Mouse (Mus musculus): ENCODE data around the gene Ppp1r3e. TPM values are rescaled to one million over a fixed set of nuclear protein-coding genes. Genes with fewer than 3 reads are reported as not detected.

Ppp1r3e gene
- polyA plus RNA-seq, 1 experiment from 2014 or later = 1.3 TPM

DNA sequence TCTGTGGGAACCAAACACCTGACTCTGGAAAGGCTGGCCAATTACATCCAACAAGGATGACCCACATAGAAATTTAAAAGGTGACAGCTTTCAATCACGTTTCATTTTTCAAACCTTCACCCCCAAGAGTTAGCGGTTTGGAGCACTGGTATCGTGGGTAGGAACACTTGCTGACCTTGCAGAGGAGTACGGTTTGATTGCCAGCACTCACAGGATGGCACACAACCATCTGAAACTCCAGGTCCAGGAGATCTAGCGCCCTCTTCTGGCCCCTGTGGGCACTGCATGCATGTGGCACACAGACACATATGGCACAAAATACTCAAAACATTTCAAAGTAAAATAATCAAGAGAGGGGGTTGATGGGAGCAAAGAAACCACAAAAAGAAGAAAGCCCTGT is 10.4 kb downstream of the Ppp1r3e start:
- peak; percentile 40 for DNase-seq (ENCODE audit: low spot score)
- WGBS = 55% methylated on average over 5 of the region's 5 CpGs

DNA sequence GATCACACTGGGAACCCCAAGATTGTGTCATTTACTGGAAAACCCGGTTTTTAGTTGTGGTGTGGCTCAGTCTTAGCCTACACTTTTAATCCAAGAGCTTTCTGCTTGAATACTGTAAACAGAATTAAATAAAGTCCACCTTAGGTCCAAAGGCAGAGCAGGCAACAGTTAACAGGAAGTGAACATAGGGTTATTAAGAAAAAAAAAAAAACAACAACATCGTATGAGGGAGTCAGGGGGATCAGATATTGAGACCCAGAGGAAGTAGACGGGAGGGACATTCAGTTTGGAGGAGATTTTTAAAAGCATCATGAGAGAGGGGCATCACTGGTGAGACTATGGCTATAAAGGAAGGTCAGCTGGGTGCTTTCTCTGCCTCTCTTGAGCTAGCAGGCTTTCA is 11.1 kb downstream of the Ppp1r3e start:
- H3K36me3 ChIP-seq (ENCODE audit: control insufficient read depth, insufficient read depth, low read length) = no peaks in the 10 kb centered on the region
- WGBS = 66% methylated on average over 3 of the region's 3 CpGs
- no peaks in the 10 kb centered on the region for H3K27me3 ChIP-seq (ENCODE audit: control insufficient read depth, insufficient read depth, low read length)

More for the DNA sequence above, 10.4 kb downstream of the Ppp1r3e start:
- H3K9me3 ChIP-seq (ENCODE audit: control insufficient read depth, low read length) = no peaks in the 10 kb centered on the region
- no peak overlapping the region for H3K4me2 ChIP-seq (replicated peaks; ENCODE audit: low read depth, low read length)
- no peaks in the 10 kb centered on the region for H3K4me1 ChIP-seq (replicated peaks; ENCODE audit: control insufficient read depth, insufficient read depth, low read length)
- H3K27ac ChIP-seq (ENCODE audit: low read depth, low read length) = no peak overlapping the region
- no peak overlapping the region for H3K9ac ChIP-seq (ENCODE audit: low read depth, low read length)
- H3K27me3 ChIP-seq (ENCODE audit: control insufficient read depth, insufficient read depth, low read length) = no peaks in the 10 kb centered on the region
- H3K36me3 ChIP-seq (ENCODE audit: control insufficient read depth, insufficient read depth, low read length) = no peaks in the 10 kb centered on the region
- no peak for ATAC-seq (ENCODE audit: low FRiP score)
- no peak overlapping the region for H3K4me3 ChIP-seq (ENCODE audit: low read depth, low read length)

DNA sequence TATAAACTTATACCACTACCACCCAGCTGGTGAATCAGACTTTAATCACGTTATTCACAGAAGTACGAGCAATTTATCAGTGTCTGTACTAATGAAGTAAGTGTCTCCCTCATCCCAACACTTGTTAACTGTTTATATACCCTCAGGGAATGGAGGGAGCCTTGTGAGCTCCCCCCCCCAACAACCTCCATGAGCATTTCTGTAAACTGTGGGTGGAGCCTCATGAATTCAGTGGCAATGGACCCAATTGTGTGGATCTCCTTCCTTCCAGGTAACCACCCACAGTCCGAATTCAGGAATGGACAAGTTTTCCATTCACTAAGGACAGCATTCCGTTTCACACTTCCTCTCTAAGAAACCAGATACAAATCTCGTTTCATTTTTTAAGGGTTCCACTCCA is 11.7 kb downstream of the Ppp1r3e start:
- no peak for ATAC-seq (ENCODE audit: low FRiP score)
- WGBS = 86% methylated on average over 5 of the region's 5 CpGs
- no peak for DNase-seq (ENCODE audit: low spot score)

More for the DNA sequence above, 11.1 kb downstream of the Ppp1r3e start:
- Histone ChIP-seq H3K4me1 (replicated peaks; ENCODE audit: control insufficient read depth, insufficient read depth, low read length) (no peaks in the 10 kb centered on the region), H3K9me3 (ENCODE audit: control insufficient read depth, low read length) (no peaks in the 10 kb centered on the region), H3K9ac (ENCODE audit: low read depth, low read length) (no peak overlapping the region), H3K4me3 (ENCODE audit: low read depth, low read length) (no peak overlapping the region), H3K4me2 (replicated peaks; ENCODE audit: low read depth, low read length) (no peak overlapping the region), H3K27ac (ENCODE audit: low read depth, low read length) (no peak overlapping the region)
- DNase-seq (ENCODE audit: low spot score) = no peak
- ATAC-seq (ENCODE audit: low FRiP score) = no peak

DNA sequence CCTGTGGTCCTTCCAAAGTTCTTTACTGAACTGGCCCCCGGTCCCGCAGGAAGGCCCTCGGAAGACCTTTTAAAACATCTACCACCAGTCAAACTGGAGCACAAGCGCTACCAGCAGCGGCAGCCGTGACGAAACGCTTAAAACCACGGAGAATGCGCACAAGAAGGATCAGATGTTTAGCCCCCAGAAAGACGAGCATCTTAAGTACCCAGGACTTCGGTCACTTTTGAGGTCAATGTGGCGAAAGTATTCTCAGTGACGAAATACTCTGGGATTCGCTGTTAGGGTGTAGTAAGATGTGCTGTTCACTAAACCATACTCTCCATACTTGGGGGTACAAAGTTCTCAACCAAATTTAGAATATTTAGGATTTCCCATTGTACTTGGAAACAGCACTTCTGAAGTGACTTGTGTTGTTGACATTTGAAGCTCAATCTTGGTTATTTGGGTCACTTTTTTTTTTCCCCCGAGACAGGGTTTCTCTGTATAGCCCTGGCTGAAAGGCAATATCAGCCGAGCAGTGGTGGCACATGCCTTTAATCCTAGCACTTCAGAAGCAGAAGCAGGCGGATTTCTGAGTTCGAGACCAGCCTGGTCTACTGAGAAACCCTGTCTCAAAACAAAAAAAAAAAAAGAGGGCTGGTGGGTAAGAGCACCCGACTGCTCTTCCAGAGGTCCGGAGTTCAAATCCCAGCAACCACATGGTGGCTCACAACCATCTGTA is 12.9 kb downstream of the Ppp1r3e start:
- H3K4me2 ChIP-seq (replicated peaks; ENCODE audit: low read depth, low read length) = peak overlapping the region; percentile 66
- 17% methylated on average over 21 of the region's 21 CpGs for WGBS
- peak overlapping the region; percentile 11; the same call in 1 of the 2 replicates for H3K27ac ChIP-seq (ENCODE audit: low read depth, low read length)
- no peaks in the 10 kb centered on the region for H3K27me3 ChIP-seq (ENCODE audit: control insufficient read depth, insufficient read depth, low read length)
- no peaks in the 10 kb centered on the region for H3K9me3 ChIP-seq (ENCODE audit: control insufficient read depth, low read length)
- peak overlapping the region; percentile 86 for H3K9ac ChIP-seq (ENCODE audit: low read depth, low read length)
- H3K4me1 ChIP-seq (replicated peaks; ENCODE audit: control insufficient read depth, insufficient read depth, low read length) = no peaks in the 10 kb centered on the region
- DNase-seq (ENCODE audit: low spot score) (no peak), ATAC-seq (ENCODE audit: low FRiP score) (peak; percentile 13; the same call in 1 of the 2 replicates)
- H3K4me3 ChIP-seq (ENCODE audit: low read depth, low read length) = peak overlapping the region; percentile 88
- no peaks in the 10 kb centered on the region for H3K36me3 ChIP-seq (ENCODE audit: control insufficient read depth, insufficient read depth, low read length)

More for the DNA sequence above, 11.7 kb downstream of the Ppp1r3e start:
- Histone ChIP-seq H3K9me3 (ENCODE audit: control insufficient read depth, low read length) (no peaks in the 10 kb centered on the region), H3K4me2 (replicated peaks; ENCODE audit: low read depth, low read length) (no peak overlapping the region), H3K9ac (ENCODE audit: low read depth, low read length) (no peak overlapping the region), H3K4me3 (ENCODE audit: low read depth, low read length) (no peak overlapping the region), H3K27ac (ENCODE audit: low read depth, low read length) (no peak overlapping the region), H3K4me1 (replicated peaks; ENCODE audit: control insufficient read depth, insufficient read depth, low read length) (no peaks in the 10 kb centered on the region), H3K27me3 (ENCODE audit: control insufficient read depth, insufficient read depth, low read length) (no peaks in the 10 kb centered on the region), H3K36me3 (ENCODE audit: control insufficient read depth, insufficient read depth, low read length) (no peaks in the 10 kb centered on the region)

DNA sequence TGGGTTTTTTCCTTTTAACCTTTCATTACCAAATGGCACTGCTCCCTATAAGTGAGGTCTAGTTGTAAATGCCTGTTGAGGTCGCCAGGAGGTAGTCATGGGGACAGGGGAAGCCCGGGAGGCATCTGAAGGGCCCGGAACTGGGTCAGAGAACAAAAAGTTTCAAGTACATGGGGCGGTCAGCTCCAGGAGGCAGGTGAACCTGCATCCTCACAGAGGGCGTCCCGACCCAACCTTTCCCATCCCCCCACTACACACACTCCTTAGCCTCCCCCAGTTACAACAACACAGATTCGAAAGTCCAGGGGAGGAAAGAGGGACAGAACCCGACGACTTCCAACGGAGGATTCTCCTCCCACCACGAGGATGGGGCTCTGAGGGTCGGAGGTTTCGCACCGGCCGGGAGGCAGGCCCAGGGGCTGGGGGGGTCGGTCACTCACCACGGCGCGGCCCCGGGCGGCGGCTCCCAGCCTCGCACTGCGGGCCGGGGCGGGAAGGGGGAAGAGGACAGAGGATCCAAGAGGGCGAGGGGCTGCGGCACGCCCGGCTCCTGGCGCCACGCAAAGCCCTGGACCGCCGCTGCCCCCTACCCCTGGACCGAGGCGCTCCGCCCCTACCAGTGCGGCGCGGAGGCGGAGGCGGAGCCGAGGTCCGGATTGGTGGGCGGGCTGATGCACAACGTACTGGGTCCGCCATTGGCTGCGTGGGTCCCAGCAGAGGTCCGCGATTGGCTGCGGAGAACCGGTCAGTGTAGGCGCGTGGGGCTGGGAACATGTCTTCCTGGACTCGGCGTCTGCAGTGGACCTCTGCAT is 13.6 kb downstream of the Ppp1r3e start:
- peak overlapping the region; percentile 66 for H3K4me2 ChIP-seq (replicated peaks; ENCODE audit: low read depth, low read length)
- no peaks in the 10 kb centered on the region for H3K9me3 ChIP-seq (ENCODE audit: control insufficient read depth, low read length)
- DNase-seq (ENCODE audit: low spot score) = peak; percentile 94
- H3K4me1 ChIP-seq (replicated peaks; ENCODE audit: control insufficient read depth, insufficient read depth, low read length) = no peaks in the 10 kb centered on the region
- 0% methylated on average over 49 of the region's 56 CpGs for WGBS
- H3K27ac ChIP-seq (ENCODE audit: low read depth, low read length) = peak overlapping the region; percentile 64
- H3K27me3 ChIP-seq (ENCODE audit: control insufficient read depth, insufficient read depth, low read length) = no peaks in the 10 kb centered on the region
- H3K36me3 ChIP-seq (ENCODE audit: control insufficient read depth, insufficient read depth, low read length) = no peaks in the 10 kb centered on the region
- peak; percentile 99 for ATAC-seq (ENCODE audit: low FRiP score)
- H3K9ac ChIP-seq (ENCODE audit: low read depth, low read length) = peak overlapping the region; percentile 86
- peak overlapping the region; percentile 88 for H3K4me3 ChIP-seq (ENCODE audit: low read depth, low read length)

DNA sequence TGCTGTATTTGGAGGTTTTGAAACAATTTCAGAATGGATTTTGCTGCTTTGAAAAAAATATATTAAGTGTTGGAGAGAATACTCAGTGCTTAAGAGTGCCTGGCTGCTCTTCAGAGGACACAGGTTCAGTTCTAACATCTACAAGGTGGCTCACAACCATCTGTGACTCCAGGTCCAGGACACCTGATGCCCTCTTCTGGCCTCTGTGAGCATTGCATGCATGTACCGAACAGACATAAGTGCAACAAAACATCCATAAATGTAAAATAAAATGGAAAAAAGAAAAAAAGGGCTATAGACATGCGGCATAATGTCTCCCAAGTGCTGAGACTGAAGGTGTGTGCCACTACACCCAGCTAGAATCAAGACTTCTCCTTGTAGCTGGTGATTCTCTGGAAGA is 16.8 kb downstream of the Ppp1r3e start:
- no peak overlapping the region for H3K4me2 ChIP-seq (replicated peaks; ENCODE audit: low read depth, low read length)
- H3K27me3 ChIP-seq (ENCODE audit: control insufficient read depth, insufficient read depth, low read length) = no peaks in the 10 kb centered on the region
- WGBS = 49% methylated on average over 2 of the region's 2 CpGs
- DNase-seq (ENCODE audit: low spot score) = peak; percentile 67
- H3K4me3 ChIP-seq (ENCODE audit: low read depth, low read length) = no peak overlapping the region
- no peaks in the 10 kb centered on the region for H3K9me3 ChIP-seq (ENCODE audit: control insufficient read depth, low read length)
- H3K4me1 ChIP-seq (replicated peaks; ENCODE audit: control insufficient read depth, insufficient read depth, low read length) = no peaks in the 10 kb centered on the region
- no peaks in the 10 kb centered on the region for H3K36me3 ChIP-seq (ENCODE audit: control insufficient read depth, insufficient read depth, low read length)
- no peak overlapping the region for H3K9ac ChIP-seq (ENCODE audit: low read depth, low read length)
- H3K27ac ChIP-seq (ENCODE audit: low read depth, low read length) = no peak overlapping the region
- no peak for ATAC-seq (ENCODE audit: low FRiP score)

DNA sequence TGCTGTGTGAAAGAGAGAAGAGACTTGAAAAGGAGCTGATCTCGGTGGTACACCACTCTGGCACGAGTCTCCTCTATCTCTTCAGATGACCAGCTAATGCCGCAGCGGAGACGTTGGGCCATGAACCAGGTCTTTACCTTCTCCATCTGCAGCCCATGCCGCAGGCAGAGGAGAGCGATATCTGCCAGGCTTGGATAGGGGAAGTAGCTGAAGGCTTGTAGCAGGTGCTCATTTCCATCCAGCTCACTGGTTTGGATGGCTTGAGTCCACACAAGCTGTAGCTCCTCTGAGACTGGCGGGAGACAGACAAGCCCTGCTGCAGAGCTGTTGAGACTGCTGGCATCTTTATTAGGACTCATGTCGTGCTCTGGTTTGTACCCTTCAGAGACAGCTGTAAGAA is 19.5 kb downstream of the Ppp1r3e start:
- H3K27ac ChIP-seq (ENCODE audit: low read depth, low read length) = no peak overlapping the region

DNA sequence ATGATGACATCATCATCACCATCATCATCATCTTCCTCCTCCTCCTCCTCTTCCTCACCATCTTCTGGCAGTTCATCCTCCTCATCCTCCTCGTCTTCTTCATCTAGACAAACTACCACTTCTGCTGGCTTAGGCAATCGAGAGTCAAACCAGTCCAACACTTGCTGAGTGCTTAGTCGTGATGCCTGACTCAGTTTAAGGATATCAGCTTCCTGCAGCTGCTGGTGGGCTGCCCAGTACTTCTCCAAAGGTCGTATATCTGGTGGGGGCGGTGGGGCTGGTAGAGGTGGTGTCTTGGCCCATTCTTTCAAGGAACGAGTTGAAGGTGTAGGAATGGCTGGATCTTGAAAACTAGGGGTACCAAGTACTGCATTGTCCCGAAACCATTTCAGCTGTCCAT is 20.6 kb downstream of the Ppp1r3e start:
- ATAC-seq (ENCODE audit: low FRiP score) = no peak
- no peak overlapping the region for H3K27ac ChIP-seq (ENCODE audit: low read depth, low read length)
- no peak overlapping the region for H3K4me2 ChIP-seq (replicated peaks; ENCODE audit: low read depth, low read length)
- no peaks in the 10 kb centered on the region for H3K36me3 ChIP-seq (ENCODE audit: control insufficient read depth, insufficient read depth, low read length)
- no peak overlapping the region for H3K9ac ChIP-seq (ENCODE audit: low read depth, low read length)
- DNase-seq (ENCODE audit: low spot score) = no peak
- H3K27me3 ChIP-seq (ENCODE audit: control insufficient read depth, insufficient read depth, low read length) = no peaks in the 10 kb centered on the region
- H3K4me1 ChIP-seq (replicated peaks; ENCODE audit: control insufficient read depth, insufficient read depth, low read length) = no peaks in the 10 kb centered on the region
- H3K9me3 ChIP-seq (ENCODE audit: control insufficient read depth, low read length) = no peaks in the 10 kb centered on the region
- 89% methylated on average over 7 of the region's 7 CpGs for WGBS
- no peak overlapping the region for H3K4me3 ChIP-seq (ENCODE audit: low read depth, low read length)

More for the DNA sequence above, 19.5 kb downstream of the Ppp1r3e start:
- Histone ChIP-seq H3K9me3 (ENCODE audit: control insufficient read depth, low read length) (no peaks in the 10 kb centered on the region), H3K9ac (ENCODE audit: low read depth, low read length) (no peak overlapping the region), H3K36me3 (ENCODE audit: control insufficient read depth, insufficient read depth, low read length) (no peaks in the 10 kb centered on the region), H3K4me2 (replicated peaks; ENCODE audit: low read depth, low read length) (no peak overlapping the region), H3K4me3 (ENCODE audit: low read depth, low read length) (no peak overlapping the region), H3K27me3 (ENCODE audit: control insufficient read depth, insufficient read depth, low read length) (no peaks in the 10 kb centered on the region), H3K4me1 (replicated peaks; ENCODE audit: control insufficient read depth, insufficient read depth, low read length) (no peaks in the 10 kb centered on the region)
- ATAC-seq (ENCODE audit: low FRiP score) (no peak), DNase-seq (ENCODE audit: low spot score) (no peak)
- 91% methylated on average over 9 of the region's 9 CpGs for WGBS

Data from hindbrain, embryonic 11.5 days (tissue).